Mouse (Mus musculus): ENCODE data around the gene Tmem176b. TPM values are rescaled to one million over a fixed set of nuclear protein-coding genes. Genes with fewer than 3 reads are reported as not detected.

The Tmem176b gene
- total RNA-seq, 2 experiments from 2014 or later = 105 to 127 TPM

DNA sequence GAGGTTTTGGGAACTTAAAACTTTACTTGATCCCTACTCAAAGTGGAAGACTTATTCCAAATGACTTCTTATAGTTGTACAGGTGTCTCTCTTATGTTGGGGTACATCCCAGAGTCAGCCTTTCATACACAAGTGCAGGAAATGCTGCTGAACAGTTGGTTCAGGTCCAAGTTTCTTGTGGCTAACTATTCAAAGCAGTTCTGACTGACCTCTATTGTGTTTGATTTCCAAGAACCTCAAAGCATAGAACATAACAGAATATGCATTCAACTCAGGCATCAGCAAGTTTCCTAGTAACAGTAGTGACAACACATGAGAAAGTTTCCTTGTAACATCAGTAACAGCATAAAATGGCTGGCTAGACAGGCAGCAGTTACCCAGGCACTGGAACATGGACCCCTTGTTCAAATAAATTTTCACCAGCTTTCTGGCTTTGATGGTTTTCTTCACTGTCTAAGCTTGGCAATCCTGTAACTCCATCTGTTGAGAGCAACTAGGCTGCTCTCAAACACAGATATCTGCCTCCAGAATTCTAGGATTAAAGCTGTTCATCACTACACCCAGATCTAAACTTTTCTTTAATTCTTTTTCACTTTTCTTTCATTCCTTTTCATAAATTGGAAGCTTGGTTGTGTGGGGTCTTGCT is 37.8 kb downstream of the Tmem176b start:
- ATAC-seq (replicated peaks; ENCODE audit: poor library complexity, severe bottlenecking) = no peak

DNA sequence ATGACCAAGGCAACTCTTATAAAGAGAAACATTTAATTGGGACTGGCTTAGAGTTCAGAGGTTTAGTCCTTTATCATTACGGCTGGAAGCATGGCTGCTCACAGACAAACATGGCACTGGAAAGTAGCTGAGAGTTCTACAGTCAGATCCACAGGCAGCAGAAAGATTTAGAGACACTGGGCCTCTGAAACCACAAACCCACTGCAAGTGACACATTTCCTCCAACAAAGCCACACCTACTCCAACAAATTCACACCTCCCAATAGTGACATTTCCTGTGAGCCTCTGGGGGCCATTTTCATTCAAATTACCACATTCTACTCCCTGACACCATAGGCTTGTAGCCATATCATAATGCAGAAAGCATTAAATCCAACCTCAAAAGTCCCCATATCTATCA is 39.4 kb downstream of the Tmem176b start:
- peak; percentile 65 for ATAC-seq (replicated peaks; ENCODE audit: poor library complexity, severe bottlenecking)

DNA sequence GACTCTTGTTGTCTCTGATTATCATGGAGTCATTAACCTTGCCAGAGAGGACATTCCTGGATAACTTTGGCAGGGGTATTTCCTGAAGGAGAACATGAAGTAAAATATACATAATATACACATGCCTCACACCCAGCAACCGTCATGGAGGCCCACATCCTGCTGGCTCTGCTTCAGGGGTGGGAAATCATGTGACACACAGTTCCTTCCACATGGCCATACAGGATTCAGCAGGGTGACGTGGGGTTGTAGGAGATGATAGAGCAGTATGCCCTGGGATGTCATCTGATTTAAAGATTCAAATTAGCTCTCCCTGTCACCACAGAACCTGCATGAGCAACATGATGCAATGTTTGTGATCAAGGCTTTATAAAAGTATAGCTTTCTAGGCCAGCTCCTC is 53.4 kb downstream of the Tmem176b start:
- ATAC-seq (replicated peaks; ENCODE audit: poor library complexity, severe bottlenecking) = no peak

GRCm38 (mm10) chr6:48785601-48786000 is 55.7 kb downstream of the Tmem176b start:
- ATAC-seq (replicated peaks; ENCODE audit: poor library complexity, severe bottlenecking) = no peak

- ATAC-seq (replicated peaks; ENCODE audit: poor library complexity, severe bottlenecking) = no peak
These were observed 56.1 kb downstream of the Tmem176b start for GRCm38 (mm10) chr6:48785189-48785588.

DNA sequence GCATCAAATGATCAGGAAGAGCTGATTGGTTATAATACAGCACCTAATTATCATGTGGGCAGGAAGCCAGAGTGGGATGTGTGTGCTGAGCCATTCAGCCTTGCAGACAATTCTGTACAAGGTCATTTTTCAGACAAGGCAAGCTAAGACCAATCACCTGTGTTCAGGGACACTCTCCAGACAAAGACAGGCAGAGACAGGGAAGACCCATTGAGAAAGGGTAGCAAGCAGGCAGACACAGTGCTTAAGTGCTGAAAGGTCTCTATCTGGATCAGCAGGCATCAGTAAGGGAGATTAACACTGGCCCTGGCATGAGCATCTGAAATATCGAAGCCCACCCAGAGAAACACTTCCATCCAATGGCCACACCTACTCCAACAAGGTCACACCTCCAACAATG is 56.9 kb downstream of the Tmem176b start:
- no peak for ATAC-seq (replicated peaks; ENCODE audit: poor library complexity, severe bottlenecking)

Other genes starting within 250 kb of the Tmem176b start
- gene Repin1, start 247.6 kb downstream of the Tmem176b start, total RNA-seq (2014; fragmentation: Nextera tagmentation) = 15.2 and 18.8 TPM in 2 replicates
- gene Repin1, start 247.6 kb downstream of the Tmem176b start, total RNA-seq (2017) = 10.6 and 12.0 TPM in 2 replicates
- gene Gm44965, start 247.6 kb downstream of the Tmem176b start, total RNA-seq (2014; fragmentation: Nextera tagmentation) = not detected in 2 replicates
- not detected in 2 replicates for gene Gm44965, start 247.6 kb downstream of the Tmem176b start, total RNA-seq (2017)
- gene Zfp775, start 239.4 kb downstream of the Tmem176b start, total RNA-seq (2014; fragmentation: Nextera tagmentation) = 2.2 TPM in 1 of 2 replicates, not detected in the other
- 0.99 and 1.7 TPM in 2 replicates for gene Zfp775, start 239.4 kb downstream of the Tmem176b start, total RNA-seq (2017)
- gene AI854703, start 214.7 kb downstream of the Tmem176b start, total RNA-seq (2014; fragmentation: Nextera tagmentation) = 1.3 TPM in 1 of 2 replicates, not detected in the other
- 0.05 and 0.13 TPM in 2 replicates for gene AI854703, start 214.7 kb downstream of the Tmem176b start, total RNA-seq (2017)
- gene Gimap8, start 194.3 kb downstream of the Tmem176b start, total RNA-seq (2014; fragmentation: Nextera tagmentation) = not detected in 2 replicates
- 0.34 and 0.72 TPM in 2 replicates for gene Gimap8, start 194.3 kb downstream of the Tmem176b start, total RNA-seq (2017)
- 8.3 and 10.3 TPM in 2 replicates for gene Gimap9, start 165.4 kb downstream of the Tmem176b start, total RNA-seq (2014; fragmentation: Nextera tagmentation)
- gene Gimap9, start 165.4 kb downstream of the Tmem176b start, total RNA-seq (2017) = 9.4 and 16.1 TPM in 2 replicates
- gene Gimap4, start 156.9 kb downstream of the Tmem176b start, total RNA-seq (2014; fragmentation: Nextera tagmentation) = not detected in 2 replicates
- 0.60 and 1.3 TPM in 2 replicates for gene Gimap4, start 156.9 kb downstream of the Tmem176b start, total RNA-seq (2017)
- gene Gimap6, start 133.3 kb downstream of the Tmem176b start, total RNA-seq (2014; fragmentation: Nextera tagmentation) = 0.58 and 1.4 TPM in 2 replicates
- gene Gimap6, start 133.3 kb downstream of the Tmem176b start, total RNA-seq (2017) = 4.1 and 6.3 TPM in 2 replicates
- 11.1 TPM in 1 of 2 replicates, not detected in the other for gene Gm28053, start 122.9 kb downstream of the Tmem176b start, total RNA-seq (2014; fragmentation: Nextera tagmentation)
- gene Gm28053, start 122.9 kb downstream of the Tmem176b start, total RNA-seq (2017) = 3.1 TPM in 1 of 2 replicates, not detected in the other
- gene Gimap7, start 122.9 kb downstream of the Tmem176b start, total RNA-seq (2014; fragmentation: Nextera tagmentation) = not detected in 2 replicates
- gene Gimap7, start 122.9 kb downstream of the Tmem176b start, total RNA-seq (2017) = not detected in 2 replicates
- 0.43 and 3.1 TPM in 2 replicates for gene Gimap1, start 102.4 kb downstream of the Tmem176b start, total RNA-seq (2014; fragmentation: Nextera tagmentation)
- gene Gimap1, start 102.4 kb downstream of the Tmem176b start, total RNA-seq (2017) = 0.93 and 2.0 TPM in 2 replicates
- gene Gimap5, start 95.3 kb downstream of the Tmem176b start, total RNA-seq (2014; fragmentation: Nextera tagmentation) = 0.75 TPM in 1 of 2 replicates, not detected in the other
- 0.09 TPM in 1 of 2 replicates, not detected in the other for gene Gimap5, start 95.3 kb downstream of the Tmem176b start, total RNA-seq (2017)
- gene Gimap3, start 70.6 kb downstream of the Tmem176b start, total RNA-seq (2014; fragmentation: Nextera tagmentation) = not detected in 2 replicates
- gene Gimap3, start 70.6 kb downstream of the Tmem176b start, total RNA-seq (2017) = 0.34 TPM in 1 of 2 replicates, not detected in the other
- 36.2 and 69.4 TPM in 2 replicates for gene Tmem176a, start 577 bp downstream of the Tmem176b start, total RNA-seq (2014; fragmentation: Nextera tagmentation)
- 18.9 and 45.3 TPM in 2 replicates for gene Tmem176a, start 577 bp downstream of the Tmem176b start, total RNA-seq (2017)
- 0.41 and 1.8 TPM in 2 replicates for gene Aoc1, start 31.4 kb upstream of the Tmem176b start, total RNA-seq (2014; fragmentation: Nextera tagmentation)
- 0.69 TPM in 1 of 2 replicates, not detected in the other for gene Aoc1, start 31.4 kb upstream of the Tmem176b start, total RNA-seq (2017)
- gene 1600015I10Rik, start 88.4 kb upstream of the Tmem176b start, total RNA-seq (2014; fragmentation: Nextera tagmentation) = not detected in 2 replicates
- not detected in 2 replicates for gene 1600015I10Rik, start 88.4 kb upstream of the Tmem176b start, total RNA-seq (2017)
- not detected in 2 replicates for gene Doxl2, start 133.5 kb upstream of the Tmem176b start, total RNA-seq (2014; fragmentation: Nextera tagmentation)
- not detected in 2 replicates for gene Doxl2, start 133.5 kb upstream of the Tmem176b start, total RNA-seq (2017)
- not detected in 2 replicates for gene Svs1, start 145.4 kb upstream of the Tmem176b start, total RNA-seq (2014; fragmentation: Nextera tagmentation)
- gene Svs1, start 145.4 kb upstream of the Tmem176b start, total RNA-seq (2017) = not detected in 2 replicates
- 2.5 TPM in 1 of 2 replicates, not detected in the other for gene Gpnmb, start 195.1 kb upstream of the Tmem176b start, total RNA-seq (2014; fragmentation: Nextera tagmentation)
- gene Gpnmb, start 195.1 kb upstream of the Tmem176b start, total RNA-seq (2017) = 0.26 TPM in 1 of 2 replicates, not detected in the other
- gene Malsu1, start 232.3 kb upstream of the Tmem176b start, total RNA-seq (2014; fragmentation: Nextera tagmentation) = 30.3 and 42.4 TPM in 2 replicates
- gene Malsu1, start 232.3 kb upstream of the Tmem176b start, total RNA-seq (2017) = 14.2 and 23.8 TPM in 2 replicates

All from granulocyte monocyte progenitor cell, adult 5-6 weeks (primary cell).